Mouse (Mus musculus): ENCODE measurements around the gene B230104I21Rik.

DNA sequence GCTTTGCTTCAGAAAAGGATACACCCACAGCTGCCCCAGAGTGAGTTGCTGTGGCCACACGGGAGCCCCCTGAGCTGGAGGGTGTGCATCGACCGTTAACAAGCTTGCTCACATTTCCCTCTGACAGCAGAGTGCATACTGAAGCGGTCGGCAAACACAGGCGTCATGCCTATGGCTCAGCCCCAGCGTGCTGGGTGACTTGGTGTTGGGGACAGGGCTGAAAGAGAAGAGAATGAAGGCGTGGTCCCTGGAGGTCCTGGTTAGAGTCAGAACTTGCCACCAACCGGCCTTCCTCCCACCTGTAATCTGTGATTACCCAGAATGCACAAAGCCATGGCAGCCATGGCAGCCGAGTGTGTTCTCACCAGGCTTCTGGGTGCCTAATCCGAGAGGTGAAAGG is 22.9 kb downstream of the B230104I21Rik start:
- no peak for TF ChIP-seq CTCF (IDR thresholded peaks at IDR 0.05; ENCODE audit: low read depth, low read length)
- no peak for TF ChIP-seq POLR2A (IDR thresholded peaks at IDR 0.05; ENCODE audit: insufficient read depth, low read length)
- TF ChIP-seq EP300 (IDR thresholded peaks at IDR 0.05; ENCODE audit: insufficient read depth, low read depth, low read length), result no peak
